Mouse (Mus musculus) thymus, adult 2 months (tissue): ENCODE measurements around the gene Gnaz. TPM values are rescaled to one million over a fixed set of nuclear protein-coding genes. Genes with fewer than 3 reads are reported as not detected.

ENCODE experiments used
- DNase-seq: peaks from one replicate; pipeline ENCODE4 v3.0.0; 2021
- H3K27ac ChIP-seq: fragments of 200-500 bp; 2 replicates; pipeline ENCODE4 v1.5.1; 2012; ENCODE audit warnings: low read length, control low read depth; ENCODE audit not compliant: control insufficient read depth, insufficient read depth
- H3K27me3 ChIP-seq: fragments of 200-500 bp; 2 replicates; pipeline ENCODE4 v1.6.1; 2012; ENCODE audit warnings: mild to moderate bottlenecking, low read length, moderate library complexity, mixed read lengths; ENCODE audit not compliant: control insufficient read depth, insufficient read depth
- H3K36me3 ChIP-seq: fragments of 200-500 bp; 2 replicates; pipeline ENCODE4 v1.6.1; 2012; ENCODE audit warnings: mild to moderate bottlenecking, low read length, moderate library complexity; ENCODE audit not compliant: control insufficient read depth, insufficient read depth
- H3K4me1 ChIP-seq: fragments of 200-500 bp; replicated peaks from 2 replicates; pipeline ENCODE4 v1.6.1; 2012; ENCODE audit warnings: low read length; ENCODE audit not compliant: control insufficient read depth, insufficient read depth
- H3K4me3 ChIP-seq: fragments of 200-500 bp; 2 replicates; pipeline ENCODE4 v1.5.1; 2012; ENCODE audit warnings: mild to moderate bottlenecking, low read length, control low read depth, moderate library complexity; ENCODE audit not compliant: control insufficient read depth, insufficient read depth
- CTCF ChIP-seq: fragments of 200-500 bp; IDR thresholded peaks from 2 replicates; pipeline ENCODE4 v1.5.1; 2012; ENCODE audit warnings: mild to moderate bottlenecking, control low read depth, low read length, moderate library complexity, borderline replicate concordance; ENCODE audit not compliant: control insufficient read depth, poor library complexity, insufficient read depth; ENCODE audit errors: extremely low read depth
- POLR2A ChIP-seq: fragments of 200-500 bp; IDR thresholded peaks from 2 replicates; pipeline ENCODE4 v1.6.1; 2012; ENCODE audit warnings: mild to moderate bottlenecking, low read length, control low read depth, moderate library complexity; ENCODE audit not compliant: control insufficient read depth, poor library complexity, insufficient read depth; ENCODE audit errors: extremely low read depth
- WGBS: fragments of 180-500 bp; shearing (Covaris S2); methylation state at CpG from one replicate; pipeline ENCODE4 v1.1.7; 2018; 5-methylcytosine and 5-hydroxymethylcytosine counted together
- polyA plus RNA-seq: library from polyadenylated mRNA; depleted of rRNA; stranded (reverse); fragments of >200 nt; gene quantifications from 2 replicates; pipeline ENCODE4 v1.2.3, GENCODE M21; 2012

Gnaz gene
- polyA plus RNA-seq, 1 experiment = 0.58 TPM

DNA sequence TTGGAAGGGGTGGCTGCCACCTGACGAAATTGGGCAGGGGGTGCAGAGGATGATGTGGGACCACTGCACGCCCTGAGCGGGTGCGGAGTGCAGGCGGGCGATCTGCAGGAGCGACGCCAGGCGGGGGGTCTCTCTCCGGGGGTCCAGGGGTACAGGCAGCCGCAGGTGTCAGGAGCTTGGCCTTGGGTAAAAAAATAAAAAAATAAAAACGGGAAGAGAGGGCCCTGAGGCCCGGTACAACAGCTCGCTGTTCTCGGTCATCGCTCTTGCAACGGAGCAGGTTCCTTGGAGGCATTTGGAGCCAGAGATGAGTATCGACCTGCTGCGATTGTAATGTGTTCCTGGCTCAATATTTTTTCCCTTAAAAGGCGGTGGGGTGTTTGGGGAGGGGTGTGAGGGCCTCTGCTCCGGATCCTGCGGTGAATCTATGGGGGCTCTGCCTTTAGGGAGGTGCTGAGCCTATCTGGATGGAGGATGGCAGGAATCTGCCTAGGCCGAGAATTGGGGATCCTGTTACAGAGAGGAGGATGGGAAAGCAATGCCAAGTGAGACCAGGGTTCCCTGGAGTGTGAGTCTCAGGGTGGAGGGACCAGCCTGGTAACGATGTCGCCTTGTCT, 782 bp downstream of the Gnaz start:
- H3K27me3 ChIP-seq = no peaks in the 10 kb centered on the region
- H3K4me1 ChIP-seq = peaks cover 4% of the 10 kb centered on the region; the same call in 1 of the 2 replicates
- TF ChIP-seq POLR2A = no peak
- no peak for TF ChIP-seq CTCF
- no peak for DNase-seq
- 23% methylated on average over 25 of the region's 25 CpGs for WGBS
- H3K27ac ChIP-seq = no peak overlapping the region
- peak overlapping the region; percentile 44; the same call in 1 of the 2 replicates for H3K4me3 ChIP-seq
- H3K36me3 ChIP-seq = no peaks in the 10 kb centered on the region

DNA sequence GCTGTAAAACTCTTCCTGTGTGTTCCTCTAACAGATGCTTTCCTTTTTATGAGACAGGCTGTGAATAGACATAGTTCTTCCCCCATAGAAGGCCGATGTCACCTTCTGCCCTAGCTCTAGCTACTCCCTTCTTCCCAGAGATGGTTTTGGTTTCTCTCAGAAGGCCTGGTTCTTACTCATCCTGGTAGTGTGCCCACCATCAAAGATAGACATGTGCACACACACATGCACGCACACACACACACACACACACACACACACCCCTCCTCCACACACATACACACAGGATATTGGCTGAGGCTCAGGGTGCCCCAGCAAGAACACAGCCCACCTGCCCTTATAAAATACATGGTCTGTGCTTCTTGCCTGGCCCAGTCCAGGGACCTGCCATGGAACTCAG, 2.3 kb downstream of the Gnaz start:
- no peaks in the 10 kb centered on the region for H3K27me3 ChIP-seq
- no peak for DNase-seq
- H3K4me3 ChIP-seq = no peak overlapping the region
- H3K36me3 ChIP-seq = no peaks in the 10 kb centered on the region
- WGBS = 91% methylated on average over 2 of the region's 2 CpGs
- TF ChIP-seq CTCF = no peak
- TF ChIP-seq POLR2A = no peak
- H3K27ac ChIP-seq = no peak overlapping the region
- peaks cover 4% of the 10 kb centered on the region; the same call in 1 of the 2 replicates for H3K4me1 ChIP-seq

DNA sequence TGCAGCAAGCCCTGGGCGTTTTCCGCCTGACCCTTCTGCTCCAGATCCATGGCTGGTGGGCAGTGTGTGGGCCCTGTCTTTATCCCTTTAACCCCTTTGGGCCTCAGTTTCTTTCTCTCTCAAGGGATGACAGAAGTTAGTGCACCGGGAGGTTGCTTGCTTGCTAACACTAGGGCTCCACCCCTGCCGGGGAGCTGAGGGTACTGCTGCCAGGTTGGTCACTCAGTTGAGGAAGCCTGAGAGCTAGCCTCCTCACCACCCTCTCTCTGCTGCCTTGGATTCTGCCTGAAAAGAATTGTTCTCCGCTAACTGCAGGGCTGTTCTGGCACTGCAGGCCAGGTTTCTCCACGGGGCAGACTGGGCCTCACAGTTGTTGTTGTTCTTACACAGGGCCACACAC, 6.0 kb downstream of the Gnaz start:
- WGBS = 93% methylated on average over 6 of the region's 6 CpGs
- TF ChIP-seq POLR2A (no peak), CTCF (no peak)

DNA sequence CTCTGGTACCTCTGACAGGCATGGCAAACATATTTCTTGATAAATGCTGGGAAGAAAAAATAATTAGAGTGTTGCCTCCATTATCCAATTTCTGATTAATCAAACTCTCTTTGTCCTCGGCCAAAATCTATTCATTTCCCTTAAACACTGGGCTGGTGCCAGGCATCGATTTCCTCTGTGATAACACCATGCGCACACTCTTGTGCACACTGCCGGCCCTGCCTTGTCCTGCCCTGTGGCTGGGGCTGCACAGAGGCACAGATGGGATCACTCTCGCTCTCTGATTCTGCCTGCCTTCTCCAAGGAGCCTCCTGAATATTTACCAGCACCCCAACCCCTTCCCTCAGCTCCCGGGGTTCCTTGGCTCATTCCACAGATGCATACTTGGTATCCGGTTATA, 8.6 kb downstream of the Gnaz start:
- H3K27ac ChIP-seq = no peak overlapping the region
- no peak for TF ChIP-seq POLR2A
- TF ChIP-seq CTCF = no peak
- H3K36me3 ChIP-seq = no peaks in the 10 kb centered on the region
- DNase-seq = no peak
- WGBS = 83% methylated on average over 7 of the region's 7 CpGs
- H3K27me3 ChIP-seq = no peaks in the 10 kb centered on the region
- H3K4me3 ChIP-seq = no peak overlapping the region
- H3K4me1 ChIP-seq = no peaks in the 10 kb centered on the region

More for the DNA sequence above, 6.0 kb downstream of the Gnaz start:
- Histone ChIP-seq H3K36me3 (no peaks in the 10 kb centered on the region), H3K27me3 (no peaks in the 10 kb centered on the region), H3K27ac (no peak overlapping the region), H3K4me1 (no peaks in the 10 kb centered on the region), H3K4me3 (no peak overlapping the region)
- DNase-seq = no peak

DNA sequence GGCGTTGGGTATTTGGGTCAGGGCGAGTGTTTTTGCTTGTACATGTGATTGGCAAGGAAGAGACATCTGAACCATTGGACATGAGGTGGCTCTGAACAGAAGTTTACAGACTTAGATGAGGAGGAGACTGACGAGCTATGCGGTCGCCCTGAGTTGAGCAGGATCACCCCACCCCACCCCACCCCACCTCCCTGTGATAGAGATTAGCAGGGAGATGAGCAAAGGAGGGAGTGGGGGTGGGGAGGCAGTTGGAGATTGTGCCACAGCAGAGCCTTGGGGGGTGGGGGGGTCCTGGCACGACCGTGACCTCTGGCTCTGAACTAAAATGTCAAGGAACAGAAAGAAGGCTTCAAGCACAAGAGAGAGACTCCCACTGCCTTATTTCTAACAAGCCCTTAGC, 9.5 kb downstream of the Gnaz start:
- Histone ChIP-seq H3K36me3 (no peaks in the 10 kb centered on the region), H3K4me3 (no peak overlapping the region), H3K27ac (no peak overlapping the region), H3K4me1 (no peaks in the 10 kb centered on the region), H3K27me3 (no peaks in the 10 kb centered on the region)
- no peak for DNase-seq
- no peak for TF ChIP-seq CTCF
- TF ChIP-seq POLR2A = no peak
- WGBS = 90% methylated on average over 7 of the region's 7 CpGs

DNA sequence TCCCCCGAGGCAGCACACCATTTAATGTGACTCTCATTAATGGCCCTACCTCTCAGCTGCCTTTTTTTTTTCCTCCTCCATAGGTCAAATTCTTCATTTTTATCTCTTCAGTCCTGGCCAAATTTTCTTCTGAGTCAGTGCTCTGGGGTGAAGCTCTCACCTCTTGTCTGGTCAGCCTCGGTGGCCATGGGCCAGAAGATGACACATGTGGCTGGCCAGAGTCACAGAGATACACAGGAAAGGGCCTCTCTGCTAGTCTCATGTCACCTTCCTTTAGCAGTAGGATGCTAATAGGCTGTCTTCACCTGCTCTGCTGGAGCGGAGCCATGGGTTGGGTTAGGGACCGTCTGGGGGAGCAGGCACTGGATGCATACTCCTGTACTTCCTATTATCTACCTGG, 11.1 kb downstream of the Gnaz start:
- H3K4me1 ChIP-seq = no peaks in the 10 kb centered on the region
- DNase-seq = no peak
- TF ChIP-seq POLR2A (no peak), CTCF (no peak)
- no peak overlapping the region for H3K4me3 ChIP-seq
- H3K27me3 ChIP-seq = no peaks in the 10 kb centered on the region; the same call in 1 of the 2 replicates
- no peaks in the 10 kb centered on the region for H3K36me3 ChIP-seq
- H3K27ac ChIP-seq = no peak overlapping the region
- 88% methylated on average over 4 of the region's 4 CpGs for WGBS

DNA sequence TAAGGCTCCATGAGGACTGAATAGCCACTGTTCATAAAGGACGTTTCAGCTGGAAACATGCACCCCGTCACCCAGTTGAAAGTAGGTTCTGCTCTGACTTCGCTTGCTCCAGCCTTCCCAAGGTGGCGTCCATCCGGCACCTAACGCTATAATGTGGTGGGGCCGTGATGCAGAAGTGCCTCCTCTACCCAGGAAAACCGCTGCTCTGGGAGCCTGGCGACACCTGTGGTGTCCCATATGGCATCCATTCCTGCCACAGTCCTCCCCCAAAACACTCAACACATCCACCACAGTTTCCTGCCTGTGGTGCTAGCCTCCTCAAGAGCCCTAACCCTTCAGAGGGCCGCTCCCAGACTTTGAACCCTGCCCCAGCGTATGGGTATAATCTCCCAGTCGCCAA, 14.2 kb downstream of the Gnaz start:
- H3K4me1 ChIP-seq = no peaks in the 10 kb centered on the region
- no peak for DNase-seq

More for the DNA sequence above, 14.2 kb downstream of the Gnaz start:
- Histone ChIP-seq H3K36me3 (no peaks in the 10 kb centered on the region), H3K4me3 (no peak overlapping the region), H3K27ac (no peak overlapping the region), H3K27me3 (no peaks in the 10 kb centered on the region; the same call in 1 of the 2 replicates)
- WGBS = 4% methylated on average over 12 of the region's 12 CpGs
- TF ChIP-seq CTCF = no peak
- TF ChIP-seq POLR2A = no peak
